Mouse (Mus musculus) forebrain, embryonic 14.5 days (tissue): ENCODE data around the gene Rita1. TPM values are rescaled to one million over a fixed set of nuclear protein-coding genes. Genes with fewer than 3 reads are reported as not detected.

Source experiments
- ATAC-seq: fragments of 200-750 bp; cut with Nextera tagmentation; 2 replicates; pipeline ENCODE4 v1.8.0; 2017; ENCODE audit warnings: mild to moderate bottlenecking, moderate library complexity
- DNase-seq: peaks from one replicate; pipeline ENCODE4 v3.0.0-alpha.2; 2015; ENCODE audit warnings: low spot score
- H3K27ac ChIP-seq: fragments of 300-500 bp; sonication (generic); 2 replicates; pipeline ENCODE4 v1.5.1; 2014; ENCODE audit warnings: low read depth, mild to moderate bottlenecking, control low read depth, low read length, moderate library complexity
- H3K27me3 ChIP-seq: fragments of 300-500 bp; sonication (generic); replicated peaks from 2 replicates; pipeline ENCODE4 v1.6.1; 2014; ENCODE audit warnings: low read length, control low read depth, mixed read lengths; ENCODE audit not compliant: control insufficient read depth, insufficient read depth
- H3K36me3 ChIP-seq: fragments of 300-500 bp; sonication (generic); 2 replicates; pipeline ENCODE4 v1.6.1; 2014; ENCODE audit warnings: low read length, control low read depth; ENCODE audit not compliant: control insufficient read depth, insufficient read depth
- H3K4me1 ChIP-seq: fragments of 300-500 bp; sonication (generic); 2 replicates; pipeline ENCODE4 v1.6.1; 2014; ENCODE audit warnings: antibody characterized with exemption, low read length, control low read depth; ENCODE audit not compliant: control insufficient read depth, insufficient read depth
- H3K4me2 ChIP-seq: fragments of 300-500 bp; sonication (generic); 2 replicates; pipeline ENCODE4 v1.6.1; 2014; ENCODE audit warnings: mild to moderate bottlenecking, control low read depth, low read length
- H3K4me3 ChIP-seq: fragments of 300-500 bp; sonication (generic); 2 replicates; pipeline ENCODE4 v1.5.1; 2014; ENCODE audit warnings: low read depth, low read length, control low read depth
- H3K9ac ChIP-seq: fragments of 300-500 bp; sonication (generic); 2 replicates; pipeline ENCODE4 v1.6.1; 2014; ENCODE audit warnings: mild to moderate bottlenecking, low read length, control low read depth, moderate library complexity
- H3K9me3 ChIP-seq: fragments of 300-500 bp; sonication (generic); replicated peaks from 2 replicates; pipeline ENCODE4 v1.6.1; 2016; ENCODE audit warnings: low read length, control low read depth, mixed read lengths; ENCODE audit not compliant: control insufficient read depth
- WGBS: fragments of 180-500 bp; shearing (Covaris S2); extraction: QIAGEN DNeasy Blood & Tissue Kit; methylation state at CpG from one replicate; pipeline ENCODE4 v1.1.7; 2014; 5-methylcytosine and 5-hydroxymethylcytosine counted together
- polyA plus RNA-seq: library from polyadenylated mRNA; unstranded; fragments of >200 nt; fragmentation: Nextera tagmentation; extraction: Ambion mirVana; gene quantifications from 2 replicates; pipeline ENCODE4 v1.2.1, GENCODE M21; 2014

Gene Rita1
- polyA plus RNA-seq, 1 experiment from 2014 or later, result 15.9 TPM

GRCm38 (mm10) chr5:120622198-120622851, 9.9 kb upstream of the Rita1 start:
- DNase-seq (no peak), ATAC-seq (no peak)
- no peaks in the 10 kb centered on the region for H3K4me1 ChIP-seq
- no peak overlapping the region for H3K27ac ChIP-seq
- no peak overlapping the region for H3K4me2 ChIP-seq
- no peaks in the 10 kb centered on the region for H3K9me3 ChIP-seq
- H3K4me3 ChIP-seq, result no peak overlapping the region
- WGBS, result 66% methylated on average over 5 of the region's 5 CpGs
- no peak overlapping the region for H3K9ac ChIP-seq
- peaks cover 95% of the 10 kb centered on the region for H3K36me3 ChIP-seq
- H3K27me3 ChIP-seq, result no peaks in the 10 kb centered on the region

GRCm38 (mm10) chr5:120621846-120622197, 9.4 kb upstream of the Rita1 start:
- 86% methylated on average over 10 of the region's 10 CpGs for WGBS
- DNase-seq (no peak), ATAC-seq (no peak)
- Histone ChIP-seq H3K9me3 (no peaks in the 10 kb centered on the region), H3K9ac (no peak overlapping the region), H3K4me2 (no peak overlapping the region), H3K4me1 (no peaks in the 10 kb centered on the region), H3K27me3 (no peaks in the 10 kb centered on the region), H3K36me3 (peaks cover 95% of the 10 kb centered on the region), H3K27ac (no peak overlapping the region), H3K4me3 (no peak overlapping the region)

GRCm38 (mm10) chr5:120621078-120621765, 8.8 kb upstream of the Rita1 start:
- Histone ChIP-seq H3K4me2 (no peak overlapping the region), H3K4me1 (no peaks in the 10 kb centered on the region), H3K36me3 (peaks cover 89% of the 10 kb centered on the region), H3K9ac (no peak overlapping the region), H3K9me3 (no peaks in the 10 kb centered on the region), H3K4me3 (no peak overlapping the region), H3K27ac (no peak overlapping the region), H3K27me3 (no peaks in the 10 kb centered on the region)
- DNase-seq, result no peak
- ATAC-seq, result no peak
- 92% methylated on average over 23 of the region's 23 CpGs for WGBS

GRCm38 (mm10) chr5:120620375-120621077, 8.1 kb upstream of the Rita1 start:
- DNase-seq (peak; percentile 78), ATAC-seq (peak; percentile 33)
- Histone ChIP-seq H3K9ac (no peak overlapping the region), H3K4me2 (no peak overlapping the region), H3K36me3 (peaks cover 82% of the 10 kb centered on the region), H3K27ac (no peak overlapping the region), H3K4me1 (no peaks in the 10 kb centered on the region), H3K27me3 (no peaks in the 10 kb centered on the region), H3K9me3 (0 out of 2 replicates have a peak, but pooled peaks cover 3% of the 10 kb centered on the region), H3K4me3 (no peak overlapping the region)
- WGBS, result 68% methylated on average over 18 of the region's 18 CpGs

- Histone ChIP-seq H3K36me3 (peaks cover 71% of the 10 kb centered on the region), H3K9ac (no peak overlapping the region), H3K9me3 (0 out of 2 replicates have a peak, but pooled peaks cover 3% of the 10 kb centered on the region), H3K27me3 (no peaks in the 10 kb centered on the region), H3K4me1 (peaks cover under 1% of the 10 kb centered on the region; the same call in 1 of the 2 replicates), H3K27ac (no peak overlapping the region), H3K4me2 (no peak overlapping the region), H3K4me3 (no peak overlapping the region)
- 13% methylated on average over 5 of the region's 5 CpGs for WGBS
- no peak for ATAC-seq
- peak; percentile 61 for DNase-seq
Observed at GRCm38 (mm10) chr5:120619201-120619600, 6.8 kb upstream of the Rita1 start.

- Histone ChIP-seq H3K9me3 (0 out of 2 replicates have a peak, but pooled peaks cover 3% of the 10 kb centered on the region), H3K4me3 (no peak overlapping the region), H3K9ac (no peak overlapping the region), H3K36me3 (peaks cover 67% of the 10 kb centered on the region), H3K4me2 (no peak overlapping the region), H3K4me1 (peaks cover 4% of the 10 kb centered on the region), H3K27ac (no peak overlapping the region), H3K27me3 (no peaks in the 10 kb centered on the region)
- no peak for ATAC-seq
- 88% methylated on average over 12 of the region's 12 CpGs for WGBS
- no peak for DNase-seq
Observed at GRCm38 (mm10) chr5:120618778-120619177, 6.4 kb upstream of the Rita1 start.

GRCm38 (mm10) chr5:120615903-120616302, 3.5 kb upstream of the Rita1 start:
- WGBS, result 96% methylated on average over 4 of the region's 4 CpGs
- Histone ChIP-seq H3K27ac (no peak overlapping the region), H3K27me3 (no peaks in the 10 kb centered on the region), H3K9ac (no peak overlapping the region), H3K4me1 (peaks cover 14% of the 10 kb centered on the region), H3K4me2 (no peak overlapping the region), H3K9me3 (0 out of 2 replicates have a peak, but pooled peaks cover 3% of the 10 kb centered on the region), H3K4me3 (no peak overlapping the region), H3K36me3 (peaks cover 40% of the 10 kb centered on the region)
- DNase-seq (no peak), ATAC-seq (no peak)

GRCm38 (mm10) chr5:120612822-120613604, 624 bp upstream of the Rita1 start:
- peak; percentile 100 for DNase-seq
- peak overlapping the region; percentile 88 for H3K4me2 ChIP-seq
- H3K9ac ChIP-seq, result peak overlapping the region; percentile 70
- peak; percentile 95 for ATAC-seq
- 0 out of 2 replicates have a peak, but pooled peaks cover 3% of the 10 kb centered on the region for H3K9me3 ChIP-seq
- H3K27ac ChIP-seq, result peak overlapping the region; percentile 77; the same call in 1 of the 2 replicates
- H3K4me3 ChIP-seq, result peak overlapping the region; percentile 57
- under 1% methylated on average over 69 of the region's 69 CpGs for WGBS
- H3K27me3 ChIP-seq, result no peaks in the 10 kb centered on the region
- H3K36me3 ChIP-seq, result peaks cover 11% of the 10 kb centered on the region
- peaks cover 14% of the 10 kb centered on the region for H3K4me1 ChIP-seq
